Mouse (Mus musculus): ENCODE results near the gene Tlk2.

DNA sequence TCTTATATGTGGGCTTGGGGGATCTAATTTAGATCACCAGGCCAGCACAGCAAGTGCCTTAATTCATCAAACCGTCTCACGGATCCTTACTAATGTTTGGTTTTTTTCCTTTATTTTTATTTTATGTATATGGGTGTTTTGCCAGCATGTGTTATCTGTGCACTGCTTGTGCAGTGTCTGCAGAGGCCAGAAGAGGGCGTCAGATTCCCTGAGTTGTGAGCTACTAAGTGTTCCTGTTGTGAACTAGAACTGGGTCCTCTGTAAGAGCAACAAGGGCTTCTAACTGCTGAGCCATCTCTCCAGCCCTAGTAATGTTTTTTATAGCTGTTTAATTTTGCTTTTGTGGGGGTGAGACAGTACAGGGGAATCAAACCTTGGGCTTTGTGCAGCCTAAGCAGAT, 23.8 kb downstream of the Tlk2 start:
- no peak for TF ChIP-seq EP300 (IDR thresholded peaks at IDR 0.05; ENCODE audit: insufficient read depth, low read depth, low read length)
- peak; percentile 47 for TF ChIP-seq CTCF (IDR thresholded peaks at IDR 0.05; ENCODE audit: low read depth, low read length)
- no peak for TF ChIP-seq POLR2A (IDR thresholded peaks at IDR 0.05; ENCODE audit: insufficient read depth, low read length)

Data from ES-Bruce4 (cell line).